Mouse (Mus musculus) embryonic fibroblast, embryonic 13.5 days (primary cell): ENCODE data around the gene Ankrd13a. TPM values are rescaled to one million over a fixed set of nuclear protein-coding genes. Genes with fewer than 3 reads are reported as not detected.

ENCODE experiments used
- H3K27ac ChIP-seq: 2 replicates; pipeline ENCODE4 v1.5.1; 2012; ENCODE audit warnings: low read length, control low read depth, inconsistent platforms; ENCODE audit not compliant: insufficient read depth
- H3K4me1 ChIP-seq: 2 replicates; pipeline ENCODE4 v1.6.1; 2011; ENCODE audit warnings: low read length; ENCODE audit not compliant: control insufficient read depth, insufficient read depth
- H3K4me3 ChIP-seq: 2 replicates; pipeline ENCODE4 v1.5.1; 2011; ENCODE audit warnings: mild to moderate bottlenecking, control low read depth, low read length; ENCODE audit not compliant: insufficient read depth
- CTCF ChIP-seq: IDR thresholded peaks from 2 replicates; pipeline ENCODE4 v1.5.1; 2011; ENCODE audit warnings: mild to moderate bottlenecking, control low read depth, low read length, moderate library complexity, borderline replicate concordance; ENCODE audit not compliant: insufficient read depth
- POLR2A ChIP-seq: IDR thresholded peaks from 2 replicates; pipeline ENCODE4 v1.6.1; 2011; ENCODE audit warnings: low read depth, mild to moderate bottlenecking, control low read depth, low read length, moderate library complexity
- polyA plus RNA-seq: library from polyadenylated mRNA; stranded (reverse); fragments of >200 nt; gene quantifications from 2 replicates; pipeline ENCODE4 v1.2.4, GENCODE M21; 2011; ENCODE audit warnings: low read depth; ENCODE audit not compliant: missing spikeins, insufficient read length

The Ankrd13a gene
- polyA plus RNA-seq, 1 experiment = 85.8 TPM

DNA sequence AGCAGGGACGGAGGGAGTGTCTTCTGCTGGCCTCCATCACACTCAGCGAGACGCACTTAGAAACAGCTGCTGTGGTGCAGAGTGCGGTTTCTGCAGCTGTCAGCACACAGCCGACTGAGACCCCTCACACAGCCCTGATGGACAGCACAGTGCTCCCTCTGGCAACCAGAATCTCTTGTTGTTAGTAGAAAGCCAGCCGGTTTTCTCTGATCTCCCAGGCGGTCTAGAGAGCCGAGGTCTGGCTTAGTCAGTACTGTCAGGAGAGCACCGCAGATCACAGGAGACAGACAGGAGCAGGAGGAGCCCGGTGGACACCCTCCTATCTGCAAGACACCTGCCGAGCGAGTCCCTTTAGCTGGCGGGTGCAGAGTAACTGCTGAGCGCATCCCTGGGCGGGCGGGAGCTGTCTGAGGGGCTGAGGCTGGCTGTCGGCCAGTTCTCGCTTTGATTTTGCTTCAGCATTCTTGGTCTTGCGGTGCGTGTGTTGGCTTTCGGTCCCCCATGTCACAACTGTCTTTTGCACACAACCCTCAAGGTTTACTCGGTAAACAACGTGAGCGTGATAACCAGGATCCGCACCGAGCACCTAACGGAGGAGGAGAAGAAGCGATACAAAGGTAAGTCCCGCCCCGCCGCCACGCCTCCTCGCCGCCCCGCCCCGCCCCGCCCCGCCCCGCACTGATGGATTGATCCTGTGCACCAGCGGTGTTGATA is 22.0 kb downstream of the Ankrd13a start:
- Histone ChIP-seq H3K4me1 (peaks cover 4% of the 10 kb centered on the region; the same call in 1 of the 2 replicates), H3K27ac (no peak overlapping the region), H3K4me3 (no peak overlapping the region)
- TF ChIP-seq CTCF (no peak), POLR2A (no peak)

DNA sequence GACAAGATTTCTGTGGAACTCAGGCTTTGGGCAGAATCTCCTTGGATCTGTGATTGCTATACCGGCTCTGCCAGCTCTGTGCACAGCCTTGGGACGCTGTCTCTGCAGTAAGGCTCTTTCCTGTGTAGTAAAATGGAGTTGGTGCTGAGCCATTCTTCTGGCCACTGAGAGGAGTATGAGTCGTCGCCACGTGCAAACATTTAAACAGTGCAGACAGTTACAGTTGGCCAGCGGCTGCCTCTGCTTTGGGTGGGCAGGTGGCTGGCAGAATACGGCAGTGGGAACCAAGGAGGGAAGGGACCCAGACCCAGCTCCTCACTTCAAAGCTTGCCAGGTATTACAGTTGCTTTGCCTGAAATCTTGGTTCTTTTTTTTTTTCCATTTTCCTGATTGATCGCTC is 22.8 kb downstream of the Ankrd13a start:
- Histone ChIP-seq H3K4me3 (no peak overlapping the region), H3K27ac (no peak overlapping the region), H3K4me1 (peaks cover 4% of the 10 kb centered on the region; the same call in 1 of the 2 replicates)
- TF ChIP-seq POLR2A = no peak

DNA sequence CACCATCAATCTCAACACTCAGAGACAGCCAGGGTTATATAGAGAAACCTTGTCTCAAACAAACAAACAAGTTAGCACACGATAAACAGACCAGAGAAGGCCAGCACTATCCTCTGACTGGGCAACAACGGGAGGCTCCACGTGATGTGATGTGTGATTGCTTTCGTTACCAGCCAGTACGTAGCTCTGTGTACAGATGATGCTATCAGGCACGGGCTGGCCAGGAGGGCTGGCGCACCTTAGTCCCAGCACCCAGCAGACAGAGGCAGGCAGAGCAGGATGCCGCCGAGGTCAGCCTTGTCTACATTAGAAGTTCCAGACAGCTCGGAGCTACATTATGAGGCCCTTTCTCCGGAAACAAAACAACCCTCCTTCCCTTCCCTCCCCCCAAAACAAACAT is 25.4 kb downstream of the Ankrd13a start:
- Histone ChIP-seq H3K4me3 (no peak overlapping the region), H3K27ac (no peak overlapping the region), H3K4me1 (peaks cover 4% of the 10 kb centered on the region; the same call in 1 of the 2 replicates)
- TF ChIP-seq POLR2A (no peak), CTCF (no peak)

DNA sequence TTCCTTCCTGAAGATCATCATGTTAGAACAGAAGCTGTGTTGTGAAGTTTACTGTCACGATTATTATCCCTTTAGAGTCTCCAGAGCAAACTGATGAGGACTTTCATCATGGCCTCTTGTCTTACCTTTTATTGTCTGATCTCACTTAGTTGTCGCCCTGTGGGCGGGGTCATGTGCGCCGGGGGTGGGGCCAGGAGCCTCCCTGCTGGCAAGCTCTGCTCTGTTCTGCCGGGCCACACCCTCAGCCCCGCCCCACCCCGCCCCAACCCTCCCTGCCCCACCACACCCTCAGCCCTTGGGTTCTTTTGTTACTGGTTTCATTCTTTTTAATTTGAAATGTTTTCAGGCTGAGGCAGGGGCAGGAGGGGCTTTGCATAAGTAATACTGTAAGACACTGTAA is 26.6 kb downstream of the Ankrd13a start:
- Histone ChIP-seq H3K27ac (no peak overlapping the region), H3K4me1 (peaks cover 3% of the 10 kb centered on the region; the same call in 1 of the 2 replicates), H3K4me3 (no peak overlapping the region)
- TF ChIP-seq CTCF (no peak), POLR2A (no peak)

DNA sequence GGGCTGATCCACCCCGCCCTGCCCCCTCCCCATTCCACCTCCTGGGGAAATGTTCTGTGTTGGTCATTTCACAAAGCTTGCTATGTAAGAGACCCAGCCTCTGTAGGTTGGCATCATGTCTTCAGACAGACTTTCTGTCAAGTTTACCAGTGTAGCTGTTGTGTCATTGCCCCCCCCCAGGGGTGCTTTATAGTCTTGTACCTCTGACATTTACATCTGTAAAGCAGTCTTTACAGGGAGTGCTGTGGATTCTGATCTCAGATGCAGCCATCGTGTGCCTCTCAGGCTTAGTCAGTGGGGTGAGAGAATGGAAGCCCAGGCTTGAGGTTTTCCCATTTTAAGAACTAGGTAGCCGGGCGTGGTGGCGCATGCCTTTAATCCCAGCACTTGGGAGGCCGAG is 27.4 kb downstream of the Ankrd13a start:
- Histone ChIP-seq H3K27ac (no peak overlapping the region), H3K4me3 (no peak overlapping the region), H3K4me1 (no peaks in the 10 kb centered on the region)
- TF ChIP-seq CTCF (no peak), POLR2A (no peak)

DNA sequence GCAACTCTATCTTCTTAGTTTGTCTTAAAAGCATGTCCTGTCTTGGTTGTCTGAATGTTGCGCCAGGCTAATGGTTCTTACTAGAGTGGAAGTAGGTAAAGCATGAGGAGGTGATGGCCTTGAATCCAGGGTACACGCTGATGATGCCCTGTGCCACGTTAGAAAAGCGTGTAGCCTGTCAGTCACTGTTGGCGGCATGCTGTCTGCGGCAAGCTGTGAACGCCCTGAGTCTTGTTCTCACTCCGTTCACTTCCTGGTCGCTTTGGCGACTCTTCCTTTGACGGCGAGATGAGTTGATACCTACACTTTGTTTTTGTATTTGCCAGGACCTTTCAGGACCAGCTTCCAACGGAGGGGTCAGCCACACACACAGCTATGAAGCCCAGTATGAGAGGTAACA is 28.8 kb downstream of the Ankrd13a start:
- no peak for TF ChIP-seq POLR2A
- TF ChIP-seq CTCF = no peak
- H3K4me3 ChIP-seq = no peak overlapping the region

DNA sequence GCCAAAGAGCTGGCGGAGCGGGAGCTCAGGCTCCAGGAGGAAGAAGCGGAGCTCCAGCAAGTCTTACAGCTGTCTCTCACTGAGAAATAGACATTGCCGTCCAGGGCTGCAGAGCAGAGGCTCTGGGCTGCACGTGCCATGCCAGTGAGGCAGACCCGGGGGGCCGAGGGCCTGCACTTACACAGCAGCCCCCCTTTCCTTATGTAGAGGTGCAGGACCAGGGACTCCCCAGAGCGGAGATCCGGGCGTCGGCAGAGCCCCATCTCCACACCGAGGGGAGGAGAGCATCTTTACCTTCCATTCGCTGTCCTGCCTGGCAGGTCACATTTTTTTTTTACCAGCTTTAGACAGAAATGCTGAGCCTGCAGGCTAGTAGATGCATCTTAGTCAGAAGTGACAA is 29.9 kb downstream of the Ankrd13a start:
- Histone ChIP-seq H3K27ac (no peak overlapping the region), H3K4me1 (no peaks in the 10 kb centered on the region), H3K4me3 (no peak overlapping the region)
- TF ChIP-seq POLR2A (no peak), CTCF (no peak)

More for the DNA sequence above, 28.8 kb downstream of the Ankrd13a start:
- H3K27ac ChIP-seq = no peak overlapping the region
- no peaks in the 10 kb centered on the region for H3K4me1 ChIP-seq

DNA sequence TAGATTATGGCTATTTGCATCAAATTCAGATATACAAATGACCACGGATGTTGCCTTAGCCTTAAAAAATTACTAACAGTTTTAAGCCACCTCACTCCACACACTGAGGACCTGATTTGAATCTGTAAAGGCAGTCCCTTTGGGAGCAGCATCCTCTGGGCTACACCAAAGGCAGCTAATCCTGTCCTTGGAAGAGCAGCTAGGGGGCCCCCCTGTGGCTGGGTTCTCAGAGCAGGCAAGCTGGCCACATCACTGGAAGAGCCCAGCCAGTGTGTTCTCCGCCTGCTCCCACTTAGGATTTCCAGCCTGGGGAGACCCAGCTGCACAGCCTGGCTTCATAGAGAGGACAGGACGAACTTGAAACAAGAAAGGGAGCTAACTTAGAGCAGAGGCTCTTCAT is 30.5 kb downstream of the Ankrd13a start:
- no peak for TF ChIP-seq POLR2A
- no peak for TF ChIP-seq CTCF
- Histone ChIP-seq H3K27ac (no peak overlapping the region), H3K4me1 (no peaks in the 10 kb centered on the region), H3K4me3 (no peak overlapping the region)

DNA sequence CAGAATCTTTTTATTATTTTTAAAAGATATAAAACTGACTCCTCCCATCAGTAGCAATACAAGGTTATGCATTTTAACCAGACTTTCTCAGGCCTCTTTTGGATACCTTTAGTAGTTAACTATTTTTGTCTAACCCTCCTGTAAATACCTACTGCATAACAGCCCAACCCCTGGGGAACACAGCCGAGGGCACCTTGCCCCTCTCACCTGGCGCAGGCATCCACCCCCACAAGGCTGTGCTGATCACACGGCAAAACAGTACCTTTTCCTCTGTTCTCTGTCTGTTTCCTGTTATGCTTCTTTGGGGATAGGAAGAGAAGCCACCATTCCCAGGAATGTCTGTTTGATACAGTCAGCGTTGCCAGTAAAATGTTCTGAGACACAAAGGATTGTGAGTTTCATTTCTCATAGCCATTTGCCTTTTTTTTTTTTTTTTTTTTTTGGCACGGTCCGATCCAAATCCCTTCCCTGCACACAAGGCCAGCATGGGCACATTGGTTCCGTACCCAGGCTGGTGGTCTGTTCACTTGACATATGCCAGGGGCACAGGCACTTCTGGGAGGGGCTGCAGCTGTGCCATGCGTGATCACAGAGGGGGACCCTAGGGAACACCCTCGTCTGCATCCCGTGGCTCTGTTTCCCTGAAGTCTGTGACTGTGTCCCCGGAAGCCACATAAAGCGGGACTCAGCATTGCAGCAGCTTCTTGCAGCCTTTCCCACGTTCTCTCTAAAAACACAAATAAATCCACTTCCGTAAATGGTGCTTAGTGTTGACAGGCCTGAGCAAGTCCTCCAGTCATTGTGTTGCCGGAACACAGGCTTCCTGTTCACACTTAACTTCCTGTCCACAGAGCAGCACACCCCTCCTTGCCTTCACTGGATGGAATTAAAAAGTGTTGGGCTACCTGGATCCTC is 31.2 kb downstream of the Ankrd13a start:
- no peak overlapping the region for H3K27ac ChIP-seq
- H3K4me3 ChIP-seq = no peak overlapping the region
- TF ChIP-seq POLR2A (no peak), CTCF (no peak)
- no peaks in the 10 kb centered on the region for H3K4me1 ChIP-seq

DNA sequence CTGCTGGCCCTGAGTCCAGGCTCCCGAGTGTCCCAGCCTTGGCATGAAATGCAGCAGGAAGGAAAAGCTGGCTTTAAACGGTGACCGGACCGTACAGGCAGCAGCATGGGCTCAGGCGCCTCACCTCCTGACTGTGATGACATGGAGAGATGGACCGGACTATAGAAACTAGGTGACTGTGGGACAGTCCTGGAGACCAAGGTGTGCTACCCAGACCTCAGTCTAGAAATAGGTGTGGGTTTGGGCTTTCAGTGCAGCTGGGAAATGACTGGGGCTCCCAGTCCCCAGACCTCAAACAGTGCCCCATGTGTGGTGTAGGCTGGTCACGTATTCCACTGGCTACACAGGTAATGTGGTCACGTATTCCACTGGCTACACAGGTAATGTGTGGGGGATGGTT is 32.2 kb downstream of the Ankrd13a start:
- Histone ChIP-seq H3K4me1 (no peaks in the 10 kb centered on the region), H3K27ac (no peak overlapping the region), H3K4me3 (no peak overlapping the region)

More for the DNA sequence above, 32.2 kb downstream of the Ankrd13a start:
- TF ChIP-seq POLR2A (no peak), CTCF (no peak)
